Mouse (Mus musculus): ENCODE data around the gene Nostrin.

The Nostrin gene

GRCm38 (mm10) chr2:69135661-69136576 lies at the start of gene Nostrin:
Nostrin (plus strand) TSS chr2:69135800.
- H3K9me3 ChIP-seq (ENCODE audit: low read length), result no peaks in the 10 kb centered on the region
- no peaks in the 10 kb centered on the region for H3K36me3 ChIP-seq (ENCODE audit: insufficient read depth, low read length)
- no peak within 1 kb of the TSS for H3K4me3 ChIP-seq (replicated peaks; ENCODE audit: low read length)
- H3K27me3 ChIP-seq (ENCODE audit: insufficient read depth, low read length), result no peaks in the 10 kb centered on the region
- peaks cover 17% of the 10 kb centered on the region for H3K4me1 ChIP-seq (replicated peaks; ENCODE audit: low read depth, low read length)
- TF ChIP-seq CTCF (conservative IDR thresholded peaks at IDR 0.05; ENCODE audit: low read length) (no peak), NANOG (IDR thresholded peaks at IDR 0.05; ENCODE audit: borderline replicate concordance, low read length) (no peak), POU5F1 (IDR thresholded peaks at IDR 0.05; ENCODE audit: borderline replicate concordance, low read length) (no peak)

GRCm38 (mm10) chr2:69086505-69087260 lies 48.9 kb upstream of the Nostrin start:
- H3K4me3 ChIP-seq (replicated peaks; ENCODE audit: low read length), result no peak overlapping the region
- H3K4me1 ChIP-seq (replicated peaks; ENCODE audit: low read depth, low read length), result no peaks in the 10 kb centered on the region
- no peaks in the 10 kb centered on the region for H3K27me3 ChIP-seq (ENCODE audit: insufficient read depth, low read length)
- H3K9me3 ChIP-seq (ENCODE audit: low read length), result no peaks in the 10 kb centered on the region
- no peak for TF ChIP-seq NANOG (IDR thresholded peaks at IDR 0.05; ENCODE audit: borderline replicate concordance, low read length)
- no peak for TF ChIP-seq POU5F1 (IDR thresholded peaks at IDR 0.05; ENCODE audit: borderline replicate concordance, low read length)
- no peak for TF ChIP-seq CTCF (conservative IDR thresholded peaks at IDR 0.05; ENCODE audit: low read length)
- no peaks in the 10 kb centered on the region for H3K36me3 ChIP-seq (ENCODE audit: insufficient read depth, low read length)

- Histone ChIP-seq H3K36me3 (ENCODE audit: insufficient read depth, low read length) (no peaks in the 10 kb centered on the region), H3K4me3 (replicated peaks; ENCODE audit: low read length) (no peak overlapping the region), H3K9me3 (ENCODE audit: low read length) (no peaks in the 10 kb centered on the region), H3K27me3 (ENCODE audit: insufficient read depth, low read length) (no peaks in the 10 kb centered on the region), H3K4me1 (replicated peaks; ENCODE audit: low read depth, low read length) (no peaks in the 10 kb centered on the region)
- TF ChIP-seq CTCF (conservative IDR thresholded peaks at IDR 0.05; ENCODE audit: low read length) (no peak), POU5F1 (IDR thresholded peaks at IDR 0.05; ENCODE audit: borderline replicate concordance, low read length) (no peak), NANOG (IDR thresholded peaks at IDR 0.05; ENCODE audit: borderline replicate concordance, low read length) (no peak)
Measured at GRCm38 (mm10) chr2:69095836-69096235, 39.8 kb upstream of the Nostrin start.

GRCm38 (mm10) chr2:69096821-69097220 lies 38.8 kb upstream of the Nostrin start:
- H3K9me3 ChIP-seq (ENCODE audit: low read length), result no peaks in the 10 kb centered on the region
- H3K36me3 ChIP-seq (ENCODE audit: insufficient read depth, low read length), result no peaks in the 10 kb centered on the region
- H3K4me3 ChIP-seq (replicated peaks; ENCODE audit: low read length), result no peak overlapping the region
- TF ChIP-seq POU5F1 (IDR thresholded peaks at IDR 0.05; ENCODE audit: borderline replicate concordance, low read length), result no peak
- TF ChIP-seq CTCF (conservative IDR thresholded peaks at IDR 0.05; ENCODE audit: low read length), result no peak
- TF ChIP-seq NANOG (IDR thresholded peaks at IDR 0.05; ENCODE audit: borderline replicate concordance, low read length), result no peak
- no peaks in the 10 kb centered on the region for H3K4me1 ChIP-seq (replicated peaks; ENCODE audit: low read depth, low read length)
- H3K27me3 ChIP-seq (ENCODE audit: insufficient read depth, low read length), result no peaks in the 10 kb centered on the region

GRCm38 (mm10) chr2:69097526-69097925 lies 38.1 kb upstream of the Nostrin start:
- Histone ChIP-seq H3K9me3 (ENCODE audit: low read length) (no peaks in the 10 kb centered on the region), H3K4me3 (replicated peaks; ENCODE audit: low read length) (no peak overlapping the region), H3K27me3 (ENCODE audit: insufficient read depth, low read length) (no peaks in the 10 kb centered on the region), H3K36me3 (ENCODE audit: insufficient read depth, low read length) (no peaks in the 10 kb centered on the region), H3K4me1 (replicated peaks; ENCODE audit: low read depth, low read length) (no peaks in the 10 kb centered on the region)
- no peak for TF ChIP-seq NANOG (IDR thresholded peaks at IDR 0.05; ENCODE audit: borderline replicate concordance, low read length)
- TF ChIP-seq CTCF (conservative IDR thresholded peaks at IDR 0.05; ENCODE audit: low read length), result no peak
- TF ChIP-seq POU5F1 (IDR thresholded peaks at IDR 0.05; ENCODE audit: borderline replicate concordance, low read length), result no peak

GRCm38 (mm10) chr2:69098701-69099100 lies 36.9 kb upstream of the Nostrin start:
- TF ChIP-seq CTCF (conservative IDR thresholded peaks at IDR 0.05; ENCODE audit: low read length) (no peak), NANOG (IDR thresholded peaks at IDR 0.05; ENCODE audit: borderline replicate concordance, low read length) (no peak), POU5F1 (IDR thresholded peaks at IDR 0.05; ENCODE audit: borderline replicate concordance, low read length) (no peak)
- H3K4me1 ChIP-seq (replicated peaks; ENCODE audit: low read depth, low read length), result peaks cover 4% of the 10 kb centered on the region
- no peaks in the 10 kb centered on the region for H3K36me3 ChIP-seq (ENCODE audit: insufficient read depth, low read length)
- H3K27me3 ChIP-seq (ENCODE audit: insufficient read depth, low read length), result no peaks in the 10 kb centered on the region
- H3K9me3 ChIP-seq (ENCODE audit: low read length), result no peaks in the 10 kb centered on the region
- H3K4me3 ChIP-seq (replicated peaks; ENCODE audit: low read length), result no peak overlapping the region

- TF ChIP-seq POU5F1 (IDR thresholded peaks at IDR 0.05; ENCODE audit: borderline replicate concordance, low read length) (no peak), CTCF (conservative IDR thresholded peaks at IDR 0.05; ENCODE audit: low read length) (no peak), NANOG (IDR thresholded peaks at IDR 0.05; ENCODE audit: borderline replicate concordance, low read length) (no peak)
- Histone ChIP-seq H3K9me3 (ENCODE audit: low read length) (no peaks in the 10 kb centered on the region), H3K36me3 (ENCODE audit: insufficient read depth, low read length) (no peaks in the 10 kb centered on the region), H3K4me3 (replicated peaks; ENCODE audit: low read length) (no peak overlapping the region), H3K27me3 (ENCODE audit: insufficient read depth, low read length) (no peaks in the 10 kb centered on the region), H3K4me1 (replicated peaks; ENCODE audit: low read depth, low read length) (peaks cover 8% of the 10 kb centered on the region)
Measured at GRCm38 (mm10) chr2:69099147-69099546, 36.5 kb upstream of the Nostrin start.

GRCm38 (mm10) chr2:69100706-69101105 lies 34.9 kb upstream of the Nostrin start:
- Histone ChIP-seq H3K27me3 (ENCODE audit: insufficient read depth, low read length) (no peaks in the 10 kb centered on the region), H3K4me3 (replicated peaks; ENCODE audit: low read length) (no peak overlapping the region), H3K36me3 (ENCODE audit: insufficient read depth, low read length) (no peaks in the 10 kb centered on the region), H3K9me3 (ENCODE audit: low read length) (no peaks in the 10 kb centered on the region), H3K4me1 (replicated peaks; ENCODE audit: low read depth, low read length) (peaks cover 20% of the 10 kb centered on the region)
- no peak for TF ChIP-seq POU5F1 (IDR thresholded peaks at IDR 0.05; ENCODE audit: borderline replicate concordance, low read length)
- TF ChIP-seq NANOG (IDR thresholded peaks at IDR 0.05; ENCODE audit: borderline replicate concordance, low read length), result no peak
- TF ChIP-seq CTCF (conservative IDR thresholded peaks at IDR 0.05; ENCODE audit: low read length), result peak; percentile 71
